Mouse (Mus musculus): ENCODE results near the gene 4930402K13Rik. TPM values are rescaled to one million over a fixed set of nuclear protein-coding genes. Genes with fewer than 3 reads are reported as not detected.
"Not testable (repeated sequence)": the region's sequence is repeated elsewhere in the genome, so short reads cannot be mapped to it uniquely, and the experiment has no call there.

The 4930402K13Rik gene
- polyA plus RNA-seq (2012; ENCODE audit: insufficient read depth, low replicate concordance) = not detected in 2 replicates

DNA sequence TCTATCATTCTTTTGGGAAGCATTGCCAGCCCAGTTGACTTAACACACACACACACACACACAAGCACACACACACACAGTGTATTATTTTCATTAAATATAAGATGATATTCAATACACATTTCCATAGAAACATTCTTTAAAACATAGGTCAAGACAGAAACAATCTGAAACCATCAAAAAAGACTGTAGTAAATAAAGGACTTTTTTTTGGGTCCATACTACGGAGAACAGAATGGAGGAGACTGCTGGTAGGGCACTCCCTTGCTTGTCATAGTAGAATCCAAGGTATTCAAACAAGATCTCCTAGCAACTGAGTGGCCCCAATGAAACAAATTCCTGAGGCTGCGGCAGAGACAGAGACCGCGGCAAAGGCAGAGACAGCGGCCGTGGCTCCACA, at the start of gene 4930402K13Rik:
Gene 4930402K13Rik, plus strand, starts transcription at position 301 of the 400 bp plus-strand sequence.
- H3K27me3 ChIP-seq (replicated peaks) = no peaks in the 10 kb centered on the region
- H3K4me1 ChIP-seq = no peaks in the 10 kb centered on the region
- H3K4me3 ChIP-seq (replicated peaks) = no peak within 1 kb of the TSS
- H3K36me3 ChIP-seq (replicated peaks; ENCODE audit: low read length) = no peaks in the 10 kb centered on the region
- no peak for TF ChIP-seq GATA1 (IDR thresholded peaks at IDR 0.05; ENCODE audit: borderline replicate concordance, low read length)
- TF ChIP-seq FLI1 (IDR thresholded peaks at IDR 0.05; ENCODE audit: low read length) = no peak
- H3K9me3 ChIP-seq = 0 out of 2 replicates have a peak, but pooled peaks cover 8% of the 10 kb centered on the region

GRCm38 (mm10) chrX:9060952-9061351, 43.4 kb upstream of the 4930402K13Rik start:
- not testable (repeated sequence) for H3K36me3 ChIP-seq (replicated peaks; ENCODE audit: low read length); H3K27me3 ChIP-seq (replicated peaks); H3K4me3 ChIP-seq (replicated peaks); H3K4me1 ChIP-seq
- H3K9me3 ChIP-seq = peaks cover 13% of the 10 kb centered on the region

DNA sequence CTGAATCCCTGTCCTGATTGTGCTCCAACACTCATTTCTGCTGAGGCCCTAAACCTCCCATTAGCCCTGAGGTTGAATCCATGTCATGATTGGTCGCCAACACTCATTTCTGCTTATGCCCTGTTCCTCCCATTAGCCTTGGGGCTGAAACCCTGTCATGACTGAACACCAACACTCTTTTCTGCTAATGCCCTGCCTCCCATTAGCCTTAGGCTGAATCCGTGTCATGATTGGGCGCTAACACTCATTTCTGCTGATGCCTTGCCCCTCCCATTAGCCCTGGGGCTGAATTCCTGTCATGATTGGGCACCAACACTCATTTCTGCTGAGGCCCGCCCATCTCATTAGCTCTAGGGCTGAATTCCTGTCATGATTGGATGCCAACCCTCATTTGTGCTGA, 42.3 kb upstream of the 4930402K13Rik start:
- Histone ChIP-seq H3K9me3 (peaks cover 13% of the 10 kb centered on the region), H3K36me3 (replicated peaks; ENCODE audit: low read length) (no peaks in the 10 kb centered on the region), H3K27me3 (replicated peaks) (no peaks in the 10 kb centered on the region), H3K4me1 (no peaks in the 10 kb centered on the region), H3K4me3 (replicated peaks) (no peak overlapping the region)
- no peak for TF ChIP-seq GATA1 (IDR thresholded peaks at IDR 0.05; ENCODE audit: borderline replicate concordance, low read length)
- TF ChIP-seq FLI1 (IDR thresholded peaks at IDR 0.05; ENCODE audit: low read length) = no peak

DNA sequence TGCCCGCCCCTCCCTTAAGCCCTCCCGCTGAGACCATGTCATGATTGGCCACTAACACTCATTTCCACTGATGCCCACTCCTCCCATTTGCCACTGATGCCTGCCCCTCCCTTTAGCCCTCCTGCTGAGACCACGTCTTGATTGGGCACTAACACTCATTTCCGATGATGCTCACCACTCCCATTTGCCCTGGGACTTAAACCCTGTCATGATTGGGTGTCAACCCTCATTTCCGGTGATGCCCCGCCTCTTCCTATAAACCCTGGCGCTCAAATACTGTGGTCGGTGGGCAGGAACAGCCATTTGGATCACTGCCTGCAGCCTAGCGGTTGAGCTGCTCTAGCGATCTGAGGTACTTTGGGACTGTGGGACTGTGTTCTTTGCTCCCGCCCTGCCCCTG, 41.6 kb upstream of the 4930402K13Rik start, which contains the start of gene Fthl17f:
Gene Fthl17f, plus strand, starts transcription at position 301 of the 400 bp plus-strand sequence.
- H3K4me1 ChIP-seq; H3K4me3 ChIP-seq (replicated peaks); H3K36me3 ChIP-seq (replicated peaks; ENCODE audit: low read length); H3K27me3 ChIP-seq (replicated peaks): not testable (repeated sequence)
- H3K9me3 ChIP-seq = peaks cover 13% of the 10 kb centered on the region

- not testable (repeated sequence) for H3K36me3 ChIP-seq (replicated peaks; ENCODE audit: low read length); H3K9me3 ChIP-seq; H3K27me3 ChIP-seq (replicated peaks); H3K4me1 ChIP-seq; H3K4me3 ChIP-seq (replicated peaks)
These were observed 26.7 kb upstream of the 4930402K13Rik start for GRCm38 (mm10) chrX:9077699-9078098.

- H3K9me3 ChIP-seq = not testable (repeated sequence)
These were observed 9.3 kb upstream of the 4930402K13Rik start for GRCm38 (mm10) chrX:9095066-9095465.

GRCm38 (mm10) chrX:9110381-9110780, 6.0 kb downstream of the 4930402K13Rik start:
- Histone ChIP-seq H3K27me3 (replicated peaks) (no peaks in the 10 kb centered on the region), H3K4me3 (replicated peaks) (no peak overlapping the region)
- TF ChIP-seq GATA1 (IDR thresholded peaks at IDR 0.05; ENCODE audit: borderline replicate concordance, low read length) (no peak), FLI1 (IDR thresholded peaks at IDR 0.05; ENCODE audit: low read length) (no peak)

More at GRCm38 (mm10) chrX:9095066-9095465, 9.3 kb upstream of the 4930402K13Rik start:
- not testable (repeated sequence) for H3K4me1 ChIP-seq; H3K36me3 ChIP-seq (replicated peaks; ENCODE audit: low read length); H3K4me3 ChIP-seq (replicated peaks); H3K27me3 ChIP-seq (replicated peaks)

GRCm38 (mm10) chrX:9124928-9125327, 20.6 kb downstream of the 4930402K13Rik start:
- TF ChIP-seq GATA1 (IDR thresholded peaks at IDR 0.05; ENCODE audit: borderline replicate concordance, low read length) (no peak), FLI1 (IDR thresholded peaks at IDR 0.05; ENCODE audit: low read length) (no peak)
- H3K27me3 ChIP-seq (replicated peaks) = peaks cover 3% of the 10 kb centered on the region
- H3K9me3 ChIP-seq = peaks cover 7% of the 10 kb centered on the region; the same call in 1 of the 2 replicates
- H3K36me3 ChIP-seq (replicated peaks; ENCODE audit: low read length) = no peaks in the 10 kb centered on the region
- H3K4me1 ChIP-seq = 0 out of 2 replicates have a peak, but pooled peaks cover 3% of the 10 kb centered on the region
- no peak overlapping the region for H3K4me3 ChIP-seq (replicated peaks)

More at GRCm38 (mm10) chrX:9110381-9110780, 6.0 kb downstream of the 4930402K13Rik start:
- no peaks in the 10 kb centered on the region for H3K36me3 ChIP-seq (replicated peaks; ENCODE audit: low read length)
- H3K4me1 ChIP-seq = no peaks in the 10 kb centered on the region
- H3K9me3 ChIP-seq = no peaks in the 10 kb centered on the region

GRCm38 (mm10) chrX:9128317-9128831, 24.0 kb downstream of the 4930402K13Rik start:
- H3K4me1 ChIP-seq = 0 out of 2 replicates have a peak, but pooled peaks cover 3% of the 10 kb centered on the region
- peak overlapping the region; percentile 81 for H3K4me3 ChIP-seq (replicated peaks)
- no peak for TF ChIP-seq GATA1 (IDR thresholded peaks at IDR 0.05; ENCODE audit: borderline replicate concordance, low read length)
- TF ChIP-seq FLI1 (IDR thresholded peaks at IDR 0.05; ENCODE audit: low read length) = no peak
- peaks cover 4% of the 10 kb centered on the region; the same call in 1 of the 2 replicates for H3K9me3 ChIP-seq
- H3K36me3 ChIP-seq (replicated peaks; ENCODE audit: low read length) = no peaks in the 10 kb centered on the region
- peaks cover 3% of the 10 kb centered on the region for H3K27me3 ChIP-seq (replicated peaks)

DNA sequence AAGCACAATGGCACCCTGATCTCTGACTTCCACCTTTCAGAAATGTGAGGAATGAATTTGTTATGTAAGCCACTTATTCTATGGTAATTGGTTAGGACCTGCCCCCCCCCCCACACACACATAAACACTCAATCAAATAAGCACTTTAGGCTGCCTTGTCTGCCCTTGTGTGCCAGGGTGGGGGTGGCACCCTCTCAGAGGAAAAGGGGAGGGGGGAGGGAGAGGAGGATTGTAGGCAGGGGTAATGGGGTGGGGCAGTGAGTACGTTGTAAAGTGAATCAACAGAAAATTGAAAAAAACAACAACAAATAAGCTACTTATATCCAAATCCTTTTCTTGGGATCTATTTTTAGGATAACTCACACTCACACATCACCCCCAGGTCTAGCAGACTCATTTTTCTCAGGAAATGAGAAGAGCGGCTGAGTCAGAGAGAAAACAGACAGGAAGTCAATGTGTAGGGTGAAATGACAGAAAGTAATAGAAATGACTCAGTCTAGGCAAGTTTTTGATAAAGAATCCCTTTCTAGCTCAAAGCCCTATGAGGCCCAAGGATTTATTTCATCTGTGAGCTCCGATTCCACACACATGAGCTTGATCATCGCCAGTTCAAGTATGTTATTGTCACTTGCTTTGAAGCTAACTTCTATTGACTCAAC, 35.1 kb downstream of the 4930402K13Rik start:
- Histone ChIP-seq H3K9me3 (no peaks in the 10 kb centered on the region), H3K4me1 (peaks cover 6% of the 10 kb centered on the region; the same call in 1 of the 2 replicates), H3K27me3 (replicated peaks) (peaks cover 2% of the 10 kb centered on the region), H3K36me3 (replicated peaks; ENCODE audit: low read length) (no peaks in the 10 kb centered on the region), H3K4me3 (replicated peaks) (no peak overlapping the region)
- TF ChIP-seq GATA1 (IDR thresholded peaks at IDR 0.05; ENCODE audit: borderline replicate concordance, low read length) = no peak
- no peak for TF ChIP-seq FLI1 (IDR thresholded peaks at IDR 0.05; ENCODE audit: low read length)
